Comparison of ENCODE assay signal across 10 mouse cellular contexts in the genomic region with DNA sequence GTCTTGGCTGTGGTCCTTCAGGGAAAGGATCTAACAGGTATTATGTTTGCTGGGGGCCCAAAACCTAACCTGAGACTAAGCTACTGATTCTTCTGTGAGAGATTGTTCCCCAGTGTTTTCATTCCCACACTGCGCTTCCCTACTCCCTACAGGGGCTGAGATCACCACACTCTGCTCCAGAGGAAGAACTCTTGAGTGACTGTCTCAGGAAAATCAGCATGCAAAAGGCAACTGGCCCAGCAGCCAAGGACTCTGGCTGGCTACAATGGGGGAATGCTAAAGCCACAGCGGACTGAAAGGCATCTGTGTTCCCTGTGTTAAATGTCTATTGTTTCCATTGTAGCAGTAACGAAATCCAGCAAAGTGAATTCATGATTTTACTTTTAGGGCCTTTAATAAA. TPM values are rescaled to one million over a fixed set of nuclear protein-coding genes. Genes with fewer than 3 reads are reported as not detected.
DNase-seq lines count a peak whose midpoint lies in the region; ATAC-seq and TF ChIP-seq lines count a peak whose summit lies in the region.
"Had no signal": no experiment of that assay in that cellular context is flagged by ENCODE, and none has a peak within 500 bp of the region (broad histone marks: within the 10 kb centered on the region; RNA-seq: fewer than 3 reads in every experiment).

No protein-coding gene starts in this region.

- ATAC-seq in limb, embryonic 13.5 days (ENCODE audit: low FRiP score, low read depth) = no peak
- no peak for ATAC-seq in embryonic facial prominence, embryonic 11.5 days (replicated peaks; ENCODE audit: insufficient number of reproducible peaks, low FRiP score, low TSS enrichment, low read depth)
- ATAC-seq in hindbrain, embryonic 12.5 days (ENCODE audit: low FRiP score) = peak; percentile 42
- ATAC-seq in neural tube, embryonic 13.5 days (ENCODE audit: low read depth) = no peak; the same call in 1 of the 2 replicates
- ATAC-seq: inflammation-experienced regulatory T-cells, adult 6 months had no signal

- H3K4me1 ChIP-seq in limb, embryonic 13.5 days = peaks cover 24% of the 10 kb centered on the region
- peaks cover 31% of the 10 kb centered on the region for H3K4me1 ChIP-seq in limb, embryonic 10.5 days
- peaks cover 11% of the 10 kb centered on the region for H3K4me1 ChIP-seq in embryonic facial prominence, embryonic 11.5 days (ENCODE audit: control insufficient read depth, insufficient read depth, low read length)
- H3K4me1 ChIP-seq in hindbrain, embryonic 12.5 days = peaks cover 31% of the 10 kb centered on the region
- H3K4me1 ChIP-seq in neural tube, embryonic 13.5 days (replicated peaks) = peaks cover 33% of the 10 kb centered on the region
- H3K4me1 ChIP-seq in lung, adult 2 months (ENCODE audit: control insufficient read depth, insufficient read depth, low read length) = no peaks in the 10 kb centered on the region

- H3K9ac ChIP-seq in limb, embryonic 13.5 days = no peak overlapping the region
- H3K9ac ChIP-seq in embryonic facial prominence, embryonic 11.5 days (replicated peaks; ENCODE audit: low read length) = no peak overlapping the region
- no peak overlapping the region for H3K9ac ChIP-seq in hindbrain, embryonic 12.5 days
- no peak overlapping the region for H3K9ac ChIP-seq in neural tube, embryonic 13.5 days

- TF ChIP-seq CTCF in lung, adult 2 months (IDR thresholded peaks at IDR 0.05; ENCODE audit: insufficient read depth, low read length) = no peak

- H3K27ac ChIP-seq in limb, embryonic 13.5 days = peak overlapping the region; percentile 40; the same call in 1 of the 2 replicates
- no peak overlapping the region for H3K27ac ChIP-seq in limb, embryonic 10.5 days
- H3K27ac ChIP-seq in embryonic facial prominence, embryonic 11.5 days (replicated peaks; ENCODE audit: low read depth, low read length) = peak overlapping the region; percentile 7; the same call in 1 of the 2 replicates
- H3K27ac ChIP-seq in hindbrain, embryonic 12.5 days = peak overlapping the region; percentile 76
- H3K27ac ChIP-seq in neural tube, embryonic 13.5 days (replicated peaks) = peak overlapping the region; percentile 81

- no peaks in the 10 kb centered on the region for H3K27me3 ChIP-seq in limb, embryonic 13.5 days
- no peaks in the 10 kb centered on the region for H3K27me3 ChIP-seq in limb, embryonic 10.5 days (ENCODE audit: low read depth, poor library complexity, severe bottlenecking)
- no peaks in the 10 kb centered on the region for H3K27me3 ChIP-seq in embryonic facial prominence, embryonic 11.5 days (ENCODE audit: control insufficient read depth, insufficient read depth, low read length)
- no peaks in the 10 kb centered on the region for H3K27me3 ChIP-seq in hindbrain, embryonic 12.5 days
- H3K27me3 ChIP-seq in neural tube, embryonic 13.5 days = no peaks in the 10 kb centered on the region

- H3K4me3 ChIP-seq in limb, embryonic 13.5 days = no peak overlapping the region
- H3K4me3 ChIP-seq in limb, embryonic 10.5 days = no peak overlapping the region
- H3K4me3 ChIP-seq in embryonic facial prominence, embryonic 11.5 days (ENCODE audit: low read depth, low read length) = no peak overlapping the region
- H3K4me3 ChIP-seq in hindbrain, embryonic 12.5 days = no peak overlapping the region
- no peak overlapping the region for H3K4me3 ChIP-seq in neural tube, embryonic 13.5 days
- no peak overlapping the region for H3K4me3 ChIP-seq in lung, adult 2 months (replicated peaks; ENCODE audit: extremely low read depth, low read depth, low read length)

- 62% methylated on average over 3 of the region's 3 CpGs for WGBS in limb, embryonic 13.5 days
- WGBS in limb, embryonic 10.5 days = 74% methylated on average over 3 of the region's 3 CpGs
- 24% methylated on average over 3 of the region's 3 CpGs for WGBS in embryonic facial prominence, embryonic 11.5 days
- 24% methylated on average over 3 of the region's 3 CpGs for WGBS in hindbrain, embryonic 12.5 days
- WGBS in neural tube, embryonic 13.5 days = 13% methylated on average over 3 of the region's 3 CpGs
- 86% methylated on average over 3 of the region's 3 CpGs for WGBS in lung, adult 2 months

- DNase-seq in limb, embryonic 10.5 days (ENCODE audit: low spot score) = no peak
- DNase-seq in embryonic facial prominence, embryonic 11.5 days (ENCODE audit: low spot score) = peak; percentile 38
- DNase-seq in cerebellum, postnatal 4 days (ENCODE audit: low spot score in 2 of 2) = no peak
- no peak for DNase-seq in cerebellum, postnatal 25 days
- no peak for DNase-seq in lung, adult 2 months

- no peak for TF ChIP-seq POLR2A in lung, adult 2 months (IDR thresholded peaks at IDR 0.05; ENCODE audit: borderline replicate concordance, extremely low read depth, low read depth, low read length)

- no peak overlapping the region for H3K4me2 ChIP-seq in limb, embryonic 13.5 days (replicated peaks)
- no peak overlapping the region for H3K4me2 ChIP-seq in embryonic facial prominence, embryonic 11.5 days (ENCODE audit: low read depth, low read length)
- H3K4me2 ChIP-seq in hindbrain, embryonic 12.5 days (replicated peaks) = no peak overlapping the region
- no peak overlapping the region for H3K4me2 ChIP-seq in neural tube, embryonic 13.5 days
- H3K4me2 ChIP-seq: heart, embryonic 11.5 days had no signal

- 0 out of 2 replicates have a peak, but pooled peaks cover 6% of the 10 kb centered on the region for H3K36me3 ChIP-seq in limb, embryonic 13.5 days
- 0 out of 2 replicates have a peak, but pooled peaks cover 5% of the 10 kb centered on the region for H3K36me3 ChIP-seq in limb, embryonic 10.5 days
- no peaks in the 10 kb centered on the region for H3K36me3 ChIP-seq in embryonic facial prominence, embryonic 11.5 days (replicated peaks; ENCODE audit: control insufficient read depth, insufficient read depth, low read depth, low read length)
- H3K36me3 ChIP-seq in hindbrain, embryonic 12.5 days = no peaks in the 10 kb centered on the region
- H3K36me3 ChIP-seq in neural tube, embryonic 13.5 days = peaks cover 8% of the 10 kb centered on the region; the same call in 1 of the 2 replicates

- no peaks in the 10 kb centered on the region for H3K9me3 ChIP-seq in limb, embryonic 13.5 days
- H3K9me3 ChIP-seq in limb, embryonic 10.5 days (replicated peaks) = no peaks in the 10 kb centered on the region
- no peaks in the 10 kb centered on the region for H3K9me3 ChIP-seq in embryonic facial prominence, embryonic 11.5 days (replicated peaks; ENCODE audit: control insufficient read depth, low read length)
- no peaks in the 10 kb centered on the region for H3K9me3 ChIP-seq in hindbrain, embryonic 12.5 days (replicated peaks)
- no peaks in the 10 kb centered on the region for H3K9me3 ChIP-seq in neural tube, embryonic 13.5 days

RNA-seq across cellular contexts. Expression of gene Rev3l, which starts 57.2 kb away (rescaled TPM):
- polyA plus RNA-seq in limb, embryonic 13.5 days (2015; fragmentation: Nextera tagmentation; extraction: Ambion mirVana) = 14.9 and 16.5 TPM in 2 replicates
- 11.3 and 11.9 TPM in 2 replicates for polyA plus RNA-seq in limb, embryonic 10.5 days (2016; fragmentation: Nextera tagmentation; extraction: Ambion mirVana)
- polyA plus RNA-seq in embryonic facial prominence, embryonic 11.5 days (2014; fragmentation: Nextera tagmentation; extraction: Ambion mirVana) = 19.9 and 21.8 TPM in 2 replicates
- 22.5 and 23.8 TPM in 2 replicates for polyA plus RNA-seq in hindbrain, embryonic 12.5 days (2016; fragmentation: Nextera tagmentation; extraction: Ambion mirVana)
- polyA plus RNA-seq in neural tube, embryonic 13.5 days (2015; fragmentation: Nextera tagmentation; extraction: Ambion mirVana) = 27.3 and 28.3 TPM in 2 replicates
- 8.7 and 13.0 TPM in 2 replicates for polyA plus RNA-seq in lung, adult 2 months (2012; rRNA removed)
